Mouse (Mus musculus) T-cell, adult 2 months (primary cell): Measurements from ENCODE around the gene Wipf2.

Experiments used
- DNase-seq: peaks from one replicate; pipeline ENCODE4 v3.0.0; 2022; ENCODE audit warnings: low spot score

Wipf2 gene

GRCm38 (mm10) chr11:98943741-98944461 is 80.5 kb downstream of the Wipf2 start:
- DNase-seq: peak; percentile 55

GRCm38 (mm10) chr11:98944897-98945604 is 81.6 kb downstream of the Wipf2 start:
- DNase-seq: peak; percentile 83

GRCm38 (mm10) chr11:98945605-98945977 is 82.2 kb downstream of the Wipf2 start:
- no peak for DNase-seq

- DNase-seq: peak; percentile 44
These were observed 84.6 kb downstream of the Wipf2 start for GRCm38 (mm10) chr11:98947969-98948569.

GRCm38 (mm10) chr11:98949242-98949957 is 86.0 kb downstream of the Wipf2 start:
- DNase-seq: no peak

- no peak for DNase-seq
These were observed 86.6 kb downstream of the Wipf2 start for GRCm38 (mm10) chr11:98949958-98950460.

- no peak for DNase-seq
These were observed 87.0 kb downstream of the Wipf2 start for GRCm38 (mm10) chr11:98950484-98950883.

- DNase-seq: no peak
These were observed 87.8 kb downstream of the Wipf2 start for GRCm38 (mm10) chr11:98951026-98951906.

GRCm38 (mm10) chr11:98952111-98952510 is 88.7 kb downstream of the Wipf2 start:
- DNase-seq: no peak

GRCm38 (mm10) chr11:98952736-98953135 is 89.3 kb downstream of the Wipf2 start:
- no peak for DNase-seq

- no peak for DNase-seq
These were observed 89.9 kb downstream of the Wipf2 start for GRCm38 (mm10) chr11:98953361-98953760.

- DNase-seq: no peak
These were observed 90.4 kb downstream of the Wipf2 start for GRCm38 (mm10) chr11:98953835-98954320.

GRCm38 (mm10) chr11:98954373-98954772 is 90.9 kb downstream of the Wipf2 start:
- DNase-seq: peak; percentile 59
